Mouse (Mus musculus) CH12.LX (cell line): ENCODE data around the gene Spire2. TPM values are rescaled to one million over a fixed set of nuclear protein-coding genes. Genes with fewer than 3 reads are reported as not detected.

ENCODE experiments used
- DNase-seq: peaks from one replicate; pipeline ENCODE4 v3.0.0-alpha.2; 2013; ENCODE audit errors: extremely low read depth
- H3K27ac ChIP-seq: 2 replicates; pipeline ENCODE4 v1.5.1; 2012; ENCODE audit warnings: low read depth, mild to moderate bottlenecking, control low read depth, moderate library complexity; ENCODE audit not compliant: insufficient read depth
- H3K27me3 ChIP-seq: replicated peaks from 2 replicates; pipeline ENCODE3; 2012; ENCODE audit warnings: inconsistent platforms
- H3K36me3 ChIP-seq, 2 experiments: replicated peaks in 1 of 2; 2 replicates each; pipeline versions ENCODE3 to v1.6.1; 2012; ENCODE audit warnings: inconsistent platforms in 1 of 2, low read length in 1 of 2, mild to moderate bottlenecking in 1 of 2, mixed read lengths in 1 of 2, moderate library complexity in 1 of 2; ENCODE audit not compliant: control insufficient read depth in 1 of 2, insufficient read depth in 1 of 2
- H3K4me1 ChIP-seq, 2 experiments: 2 replicates each; pipeline ENCODE4 v1.6.1; 2012; ENCODE audit warnings: inconsistent platforms in 1 of 2, moderate library complexity in 1 of 2; ENCODE audit not compliant: insufficient read depth in 2 of 2, control insufficient read depth in 1 of 2
- H3K4me2 ChIP-seq: 2 replicates; pipeline ENCODE4 v1.6.1; 2012; ENCODE audit warnings: low read depth, mild to moderate bottlenecking, control low read depth; ENCODE audit not compliant: poor library complexity, insufficient read depth, severe bottlenecking
- H3K4me3 ChIP-seq, 3 experiments: fragments of 150-350 bp in 1 of 3; sonication (generic) in 1 of 3; replicated peaks in 1 of 3; 2 replicates each; pipeline versions ENCODE3 to v1.5.1; 2011 to 2012; ENCODE audit warnings: low read depth in 2 of 3, low read length in 2 of 3, mild to moderate bottlenecking in 2 of 3, moderate library complexity in 2 of 3, control low read depth in 1 of 3, improper control_type of control experiment in 1 of 3, inconsistent platforms in 1 of 3, mixed read lengths in 1 of 3; ENCODE audit not compliant: poor library complexity in 1 of 3
- H3K79me2 ChIP-seq: replicated peaks from 2 replicates; pipeline ENCODE4 v1.6.1; 2012; ENCODE audit warnings: mild to moderate bottlenecking, moderate library complexity; ENCODE audit not compliant: control insufficient read depth, poor library complexity, insufficient read depth, severe bottlenecking; ENCODE audit errors: extremely low read depth
- H3K9ac ChIP-seq: 2 replicates; pipeline ENCODE4 v1.6.1; 2012; ENCODE audit warnings: low read depth, mild to moderate bottlenecking, control low read depth, moderate library complexity; ENCODE audit not compliant: insufficient read depth
- H3K9me3 ChIP-seq: replicated peaks from 2 replicates; pipeline ENCODE3; 2012; ENCODE audit warnings: low read length, inconsistent platforms, mixed read lengths
- BHLHE40 ChIP-seq: IDR thresholded peaks from 2 replicates; pipeline ENCODE4 v1.6.1; 2011; ENCODE audit warnings: mild to moderate bottlenecking, low read depth, low read length, improper control_type of control experiment
- CHD1 ChIP-seq: IDR thresholded peaks from 2 replicates; pipeline ENCODE4 v1.6.1; 2012; ENCODE audit warnings: low read depth, low read length, improper control_type of control experiment, inconsistent platforms
- CHD2 ChIP-seq: IDR thresholded peaks from 2 replicates; pipeline ENCODE4 v1.6.1; 2011; ENCODE audit warnings: low read length, improper control_type of control experiment
- CTCF ChIP-seq, 2 experiments: IDR thresholded peaks in 1 of 2; conservative IDR thresholded peaks in 1 of 2; 2 replicates each; pipeline ENCODE4 v1.5.1; 2011 to 2012; ENCODE audit warnings: low read depth in 2 of 2, low read length in 2 of 2, improper control_type of control experiment in 1 of 2, inconsistent platforms in 1 of 2, mild to moderate bottlenecking in 1 of 2, moderate library complexity in 1 of 2
- E2F4 ChIP-seq: IDR thresholded peaks from 2 replicates; pipeline ENCODE4 v1.6.1; 2011; ENCODE audit warnings: low read depth, low read length, improper control_type of control experiment; ENCODE audit not compliant: insufficient replicate concordance
- ELF1 ChIP-seq: IDR thresholded peaks from 2 replicates; pipeline ENCODE4 v1.6.1; 2014; ENCODE audit warnings: low read depth, mild to moderate bottlenecking, inconsistent platforms, low read length, improper control_type of control experiment
- EP300 ChIP-seq: IDR thresholded peaks from 2 replicates; pipeline ENCODE4 v1.6.1; 2011; ENCODE audit warnings: low read length, improper control_type of control experiment
- ETS1 ChIP-seq: conservative IDR thresholded peaks from 2 replicates; pipeline ENCODE4 v1.6.1; 2012; ENCODE audit warnings: low read depth, mild to moderate bottlenecking, inconsistent platforms, low read length, improper control_type of control experiment, moderate library complexity
- GABPA ChIP-seq: IDR thresholded peaks from 2 replicates; pipeline ENCODE4 v1.6.1; 2012; ENCODE audit warnings: low read depth, low read length, improper control_type of control experiment, inconsistent platforms; ENCODE audit not compliant: insufficient replicate concordance
- HCFC1 ChIP-seq: IDR thresholded peaks from 2 replicates; pipeline ENCODE4 v1.6.1; 2012; ENCODE audit warnings: low read depth, mild to moderate bottlenecking, inconsistent platforms, low read length, improper control_type of control experiment
- IRF4 ChIP-seq: IDR thresholded peaks from 2 replicates; pipeline ENCODE4 v1.6.1; 2014; ENCODE audit warnings: low read depth, mild to moderate bottlenecking, inconsistent platforms, low read length, improper control_type of control experiment
- JUN ChIP-seq: IDR thresholded peaks from 2 replicates; pipeline ENCODE4 v1.6.1; 2011; ENCODE audit warnings: low read depth, mild to moderate bottlenecking, low read length, improper control_type of control experiment, moderate library complexity; ENCODE audit not compliant: insufficient read depth
- JUND ChIP-seq: conservative IDR thresholded peaks from 2 replicates; pipeline ENCODE4 v1.6.1; 2011; ENCODE audit warnings: low read depth, low read length, improper control_type of control experiment
- KAT2A ChIP-seq: IDR thresholded peaks from 2 replicates; pipeline ENCODE4 v1.6.1; 2012; ENCODE audit warnings: low read length, improper control_type of control experiment, inconsistent platforms; ENCODE audit not compliant: insufficient replicate concordance
- MAFK ChIP-seq: IDR thresholded peaks from 2 replicates; pipeline ENCODE4 v1.6.1; 2011; ENCODE audit warnings: low read length, improper control_type of control experiment; ENCODE audit not compliant: insufficient replicate concordance
- MAX ChIP-seq: IDR thresholded peaks from 2 replicates; pipeline ENCODE4 v1.6.1; 2011; ENCODE audit warnings: low read length, improper control_type of control experiment
- MAZ ChIP-seq: IDR thresholded peaks from 2 replicates; pipeline ENCODE4 v1.6.1; 2012; ENCODE audit warnings: low read depth, mild to moderate bottlenecking, inconsistent platforms, low read length, improper control_type of control experiment, moderate library complexity
- MEF2A ChIP-seq: IDR thresholded peaks from 2 replicates; pipeline ENCODE4 v1.6.1; 2014; ENCODE audit warnings: low read depth, mild to moderate bottlenecking, inconsistent platforms, low read length, improper control_type of control experiment, borderline replicate concordance
- MXI1 ChIP-seq: IDR thresholded peaks from 2 replicates; pipeline ENCODE4 v1.6.1; 2011; ENCODE audit warnings: mild to moderate bottlenecking, low read depth, low read length, improper control_type of control experiment
- MYC ChIP-seq: IDR thresholded peaks from 2 replicates; pipeline ENCODE4 v1.6.1; 2011; ENCODE audit warnings: low read depth, mild to moderate bottlenecking, improper control_type of control experiment, low read length
- NELFE ChIP-seq: IDR thresholded peaks from 2 replicates; pipeline ENCODE4 v1.6.1; 2011; ENCODE audit warnings: low read depth, low read length, improper control_type of control experiment
- NRF1 ChIP-seq: IDR thresholded peaks from 2 replicates; pipeline ENCODE4 v1.6.1; 2014; ENCODE audit warnings: low read depth, mild to moderate bottlenecking, inconsistent platforms, low read length, improper control_type of control experiment, moderate library complexity
- PAX5 ChIP-seq: IDR thresholded peaks from 2 replicates; pipeline ENCODE4 v1.6.1; 2012; ENCODE audit warnings: low read length, inconsistent platforms, mixed read lengths
- POLR2A ChIP-seq: IDR thresholded peaks from 2 replicates; pipeline ENCODE4 v1.6.1; 2011; ENCODE audit warnings: low read depth, mild to moderate bottlenecking, improper control_type of control experiment, low read length
- POLR2AphosphoS2 ChIP-seq: IDR thresholded peaks from 2 replicates; pipeline ENCODE4 v1.6.1; 2011; ENCODE audit warnings: low read depth, low read length, improper control_type of control experiment
- RAD21 ChIP-seq: IDR thresholded peaks from 2 replicates; pipeline ENCODE4 v1.6.1; 2011; ENCODE audit warnings: low read depth, mild to moderate bottlenecking, low read length, improper control_type of control experiment, moderate library complexity
- RCOR1 ChIP-seq: conservative IDR thresholded peaks from 2 replicates; pipeline ENCODE4 v1.6.1; 2012; ENCODE audit warnings: low read depth, mild to moderate bottlenecking, inconsistent platforms, low read length, improper control_type of control experiment
- SIN3A ChIP-seq: IDR thresholded peaks from 2 replicates; pipeline ENCODE4 v1.6.1; 2012; ENCODE audit warnings: low read length, improper control_type of control experiment, inconsistent platforms
- SMC3 ChIP-seq: IDR thresholded peaks from 2 replicates; pipeline ENCODE4 v1.6.1; 2011; ENCODE audit warnings: low read depth, low read length, improper control_type of control experiment
- TBP ChIP-seq: conservative IDR thresholded peaks from 2 replicates; pipeline ENCODE4 v1.6.1; 2011; ENCODE audit warnings: low read depth, low read length, improper control_type of control experiment
- TCF12 ChIP-seq: IDR thresholded peaks from 2 replicates; pipeline ENCODE4 v1.6.1; 2014; ENCODE audit warnings: low read depth, mild to moderate bottlenecking, inconsistent platforms, low read length, improper control_type of control experiment
- UBTF ChIP-seq: IDR thresholded peaks from 2 replicates; pipeline ENCODE4 v1.6.1; 2012; ENCODE audit warnings: low read depth, mild to moderate bottlenecking, inconsistent platforms, low read length, improper control_type of control experiment, moderate library complexity
- USF1 ChIP-seq: IDR thresholded peaks from 2 replicates; pipeline ENCODE4 v1.6.1; 2014; ENCODE audit warnings: low read depth, mild to moderate bottlenecking, inconsistent platforms, low read length, improper control_type of control experiment
- USF2 ChIP-seq: conservative IDR thresholded peaks from 2 replicates; pipeline ENCODE4 v1.6.1; 2011; ENCODE audit warnings: low read depth, low read length, improper control_type of control experiment
- ZC3H11A ChIP-seq: IDR thresholded peaks from 2 replicates; pipeline ENCODE4 v1.6.1; 2012; ENCODE audit warnings: low read depth, mild to moderate bottlenecking, inconsistent platforms, low read length, improper control_type of control experiment
- ZKSCAN1 ChIP-seq: IDR thresholded peaks from 2 replicates; pipeline ENCODE4 v1.6.1; 2012; ENCODE audit warnings: low read depth, inconsistent platforms, low read length, improper control_type of control experiment, borderline replicate concordance
- ZMIZ1 ChIP-seq: IDR thresholded peaks from 2 replicates; pipeline ENCODE4 v1.6.1; 2012; ENCODE audit warnings: low read depth, mild to moderate bottlenecking, inconsistent platforms, low read length, improper control_type of control experiment
- ZNF384 ChIP-seq: IDR thresholded peaks from 2 replicates; pipeline ENCODE4 v1.6.1; 2012; ENCODE audit warnings: low read depth, low read length, improper control_type of control experiment, inconsistent platforms
- dilution Hi-C: fragments of 300-500 bp; cut with MboI; formaldehyde crosslinking; loops from 2 replicates; pipeline ENCODE4 v1.14.3; 2020; ENCODE audit warnings: low sequenced_read_pairs; ENCODE audit not compliant: extremely low pct_unique_long_range_greater_than_20kb, extremely low pct_ligation_motif_present
- in situ Hi-C: fragments of 300-500 bp; cut with MboI; formaldehyde crosslinking; loops from 3 replicates; pipeline ENCODE4 v1.14.3; 2019; ENCODE audit warnings: low sequenced_read_pairs, low pct_ligation_motif_present, low pct_unique_long_range_greater_than_20kb, mixed read lengths
- polyA plus RNA-seq: library from polyadenylated mRNA; unstranded; fragments of >175 nt; gene quantifications from 2 replicates; pipeline ENCODE4 v1.2.1, GENCODE M21; 2012; ENCODE audit warnings: low read depth; ENCODE audit not compliant: insufficient read length
- total RNA-seq, 2 experiments: library from RNA; depleted of rRNA; stranded (reverse); fragments of 300-350 nt in 1 of 2; fragments of >200 nt in 1 of 2; gene quantifications; 2 replicates each; pipeline ENCODE4 v1.2.3; 2012 to 2014

Spire2 gene
- total and polyA plus RNA-seq, 3 experiments, result 1.1 to 2.9 (median 2.6) TPM

DNA sequence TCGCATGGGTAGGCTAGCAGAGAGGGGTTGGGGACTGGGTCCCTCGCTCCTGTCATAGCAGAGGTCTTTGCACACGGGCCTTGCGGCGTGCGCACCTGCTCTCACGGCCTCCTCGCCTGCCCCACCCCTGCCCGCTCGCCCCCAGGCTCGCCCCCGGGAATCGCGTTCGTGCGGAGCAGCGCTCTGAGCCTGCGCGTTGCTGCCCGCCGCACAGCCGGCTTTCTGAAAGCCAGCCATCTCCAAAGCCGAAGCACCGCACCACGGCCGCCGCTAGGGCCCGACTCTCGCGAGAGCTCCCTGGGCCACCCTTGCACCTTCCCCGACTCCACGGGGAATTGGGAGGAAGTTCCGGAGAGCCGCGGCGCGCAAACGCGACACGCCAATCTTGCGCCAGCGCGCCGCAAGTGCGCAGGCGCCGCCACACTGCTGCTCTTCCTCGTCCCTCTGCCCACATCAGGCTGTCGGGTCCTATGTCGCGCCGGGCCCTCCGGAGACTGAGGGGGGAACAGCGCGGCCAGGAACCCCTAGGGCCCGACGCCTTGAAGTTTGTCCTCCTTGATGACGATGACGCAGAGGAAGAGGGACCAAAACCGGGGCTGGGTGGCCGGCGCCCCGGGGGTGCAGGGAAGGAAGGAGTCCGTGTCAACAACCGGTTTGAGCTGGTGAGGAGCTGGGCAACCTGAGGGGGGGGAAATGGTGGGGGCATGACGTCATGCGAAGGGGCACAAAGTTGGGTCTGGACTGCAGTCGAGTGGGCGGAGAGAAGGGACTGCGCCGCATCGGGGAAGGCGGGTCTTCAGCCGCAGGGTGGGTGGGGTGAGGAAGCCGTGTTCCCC is 41.1 kb downstream of the Spire2 start, which contains the start of gene Tcf25:
TSS of gene Tcf25 (plus strand) at position 351 of the 836 bp plus-strand sequence.
- TF ChIP-seq MEF2A (0 out of 2 replicates have a peak, but pooled peaks have one; percentile 9), TBP (peak; percentile 50; the same call in 1 of the 2 replicates), ZNF384 (no peak), SMC3 (no peak), MXI1 (peak; percentile 73), HCFC1 (peak; percentile 84), EP300 (no peak), NRF1 (peak; percentile 90), CHD2 (peak; percentile 99), ZKSCAN1 (no peak), JUND (peak; percentile 18), ZC3H11A (no peak), USF2 (no peak), JUN (no peak), NELFE (peak; percentile 93), SIN3A (peak; percentile 57), GABPA (no peak; the same call in 1 of the 2 replicates), USF1 (no peak), MAZ (peak; percentile 56), TCF12 (peak; percentile 82), MAX (no peak), MYC (no peak), POLR2AphosphoS2 (peak; percentile 81; the same call in 1 of the 2 replicates), PAX5 (no peak), POLR2A (peak; percentile 89), ETS1 (peak; percentile 11), RAD21 (no peak), ZMIZ1 (peak; percentile 91), ELF1 (peak; percentile 91), CTCF (conservative IDR thresholded peaks at IDR 0.05 in 1 of 2, IDR thresholded peaks at IDR 0.05 in 1 of 2; ENCODE audit: low read depth in 2 of 2, low read length in 2 of 2) (peak in 1 of 2 experiments; percentile 35; a peak in 2 of 4 replicates), IRF4 (no peak; the same call in 1 of the 2 replicates), RCOR1 (0 out of 2 replicates have a peak, but pooled peaks have one; percentile 41), BHLHE40 (no peak), CHD1 (no peak), UBTF (peak; percentile 46; the same call in 1 of the 2 replicates), KAT2A (peak; percentile 74; the same call in 1 of the 2 replicates), MAFK (no peak), E2F4 (no peak)
- no peaks in the 10 kb centered on the region for H3K27me3 ChIP-seq
- peak within 1 kb of the TSS; percentile 83 for H3K27ac ChIP-seq
- no peaks in the 10 kb centered on the region for H3K9me3 ChIP-seq
- DNase-seq, result peak; percentile 98
- H3K36me3 ChIP-seq, result peaks cover 16 to 29% of the 10 kb centered on the region in 2 experiments
- H3K79me2 ChIP-seq, result peaks cover 31% of the 10 kb centered on the region
- H3K4me1 ChIP-seq, result peaks cover 7 to 30% of the 10 kb centered on the region in 2 experiments; a peak in 3 of 4 replicates
- in situ Hi-C loops (no loop called here), dilution Hi-C loops (no loop called here)
- H3K4me3 ChIP-seq, result peak within 1 kb of the TSS; percentile 86 to 95 (median 94)
- H3K4me2 ChIP-seq, result peak within 1 kb of the TSS; percentile 72
- H3K9ac ChIP-seq, result peak within 1 kb of the TSS; percentile 97
